ENCODE assay signal across 23 mouse cellular contexts in the genomic region with DNA sequence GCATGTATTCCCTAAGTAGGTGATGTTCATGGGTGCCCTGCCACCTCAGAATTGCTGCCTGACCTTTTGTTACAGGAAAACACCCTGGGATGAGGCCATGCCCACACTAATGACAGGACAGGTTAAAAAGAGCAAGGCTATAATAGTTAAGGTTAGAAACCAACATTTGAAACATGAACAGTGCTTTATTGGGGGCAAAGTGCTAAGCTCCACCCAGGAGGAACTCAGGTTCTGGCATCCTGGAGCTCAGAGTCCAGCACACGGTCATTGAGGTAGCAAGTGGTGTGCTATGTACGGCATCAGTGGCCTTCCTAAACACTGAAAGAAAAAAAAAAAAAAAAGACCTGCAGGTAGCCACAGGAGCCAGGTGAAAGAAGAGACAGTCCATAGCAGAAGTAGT.
"Had no signal": no experiment of that assay in that cellular context is flagged by ENCODE, and none has a peak within 500 bp of the region (broad histone marks: within the 10 kb centered on the region; RNA-seq: fewer than 3 reads in every experiment).

No protein-coding gene starts in this region.

- DNase-seq: forebrain, postnatal 0 days; gastrocnemius, postnatal 14 days; gastrocnemius, postnatal 36 days; heart, adult 18-20 months; heart, postnatal 10 days; heart, postnatal 4 days; kidney, adult 18-20 months; liver; liver, embryonic 13.5 days had no signal

- H3K4me3 ChIP-seq: heart, embryonic 10.5 days; heart, embryonic 12.5 days; hindbrain, embryonic 10.5 days; hindbrain, embryonic 12.5 days; layer of hippocampus, adult 2 months; left cerebral cortex, adult 2 months; limb, embryonic 10.5 days; limb, embryonic 12.5 days; liver, embryonic 13.5 days; liver, embryonic 15.5 days had no signal

- H3K36me3 ChIP-seq: heart, embryonic 10.5 days; heart, embryonic 12.5 days; hindbrain, embryonic 10.5 days; hindbrain, embryonic 12.5 days; limb, embryonic 10.5 days; limb, embryonic 12.5 days; liver, embryonic 13.5 days; liver, embryonic 15.5 days had no signal

- H3K27me3 ChIP-seq: hindbrain, embryonic 12.5 days had no signal

- ATAC-seq: forebrain, postnatal 0 days; hindbrain, embryonic 16.5 days; inflammation-experienced regulatory T-cells, adult 6 months had no signal

- H3K27ac ChIP-seq: heart, embryonic 10.5 days; hindbrain, embryonic 10.5 days; hindbrain, embryonic 12.5 days; hindbrain, embryonic 14.5 days; kidney, postnatal 0 days; layer of hippocampus, adult 2 months; left cerebral cortex, adult 2 months; limb, embryonic 10.5 days; limb, embryonic 12.5 days; liver, embryonic 13.5 days; liver, embryonic 15.5 days had no signal

- H3K4me2 ChIP-seq: heart, embryonic 12.5 days; hindbrain, embryonic 12.5 days; hindbrain, embryonic 14.5 days; limb, embryonic 12.5 days; liver, embryonic 11.5 days; liver, embryonic 13.5 days; liver, embryonic 15.5 days had no signal

- H3K9me3 ChIP-seq: heart, embryonic 10.5 days; hindbrain, embryonic 10.5 days; hindbrain, embryonic 12.5 days; limb, embryonic 10.5 days; limb, embryonic 12.5 days; liver, embryonic 13.5 days; liver, embryonic 15.5 days had no signal

- H3K4me1 ChIP-seq: liver, embryonic 13.5 days; liver, embryonic 15.5 days had no signal

- H3K9ac ChIP-seq: forebrain, postnatal 0 days; heart, embryonic 12.5 days; hindbrain, embryonic 12.5 days; hindbrain, embryonic 14.5 days; limb, embryonic 12.5 days; liver, embryonic 13.5 days; liver, embryonic 15.5 days had no signal
